Mouse (Mus musculus) ES-E14 (cell line): ENCODE data around the gene Gm17660. TPM values are rescaled to one million over a fixed set of nuclear protein-coding genes. Genes with fewer than 3 reads are reported as not detected.

Experiments
- DNase-seq: peaks from one replicate; pipeline ENCODE4 v3.0.0-alpha.2; 2013; ENCODE audit warnings: low read depth, low spot score
- H3K27ac ChIP-seq: 2 replicates; pipeline ENCODE4 v1.5.1; 2012; ENCODE audit warnings: low read depth, mild to moderate bottlenecking, low read length, moderate library complexity, mixed read lengths; ENCODE audit not compliant: poor library complexity, insufficient read depth, severe bottlenecking
- H3K36me3 ChIP-seq: 2 replicates; pipeline ENCODE4 v1.6.1; 2012; ENCODE audit warnings: mild to moderate bottlenecking, low read length, moderate library complexity, mixed read lengths; ENCODE audit not compliant: control insufficient read depth, poor library complexity, insufficient read depth, severe bottlenecking
- H3K4me1 ChIP-seq, 2 experiments: fragments of 150-350 bp in 1 of 2; sonication (generic) in 1 of 2; 2 replicates each; pipeline ENCODE4 v1.6.1; 2012; ENCODE audit warnings: low read length in 2 of 2, mild to moderate bottlenecking in 1 of 2, mixed read lengths in 1 of 2; ENCODE audit not compliant: control insufficient read depth in 2 of 2, insufficient read depth in 2 of 2, poor library complexity in 1 of 2
- H3K4me3 ChIP-seq, 2 experiments: fragments of 150-350 bp in 1 of 2; sonication (generic) in 1 of 2; 2 replicates each; pipeline ENCODE4 v1.5.1; 2012; ENCODE audit warnings: low read length in 2 of 2, low read depth in 1 of 2, mild to moderate bottlenecking in 1 of 2, mixed read lengths in 1 of 2; ENCODE audit not compliant: insufficient read depth in 1 of 2, poor library complexity in 1 of 2, severe bottlenecking in 1 of 2
- H3K9ac ChIP-seq: 2 replicates; pipeline ENCODE4 v1.6.1; 2012; ENCODE audit warnings: low read depth, mild to moderate bottlenecking, low read length, mixed read lengths; ENCODE audit not compliant: poor library complexity, insufficient read depth, severe bottlenecking
- H3K9me3 ChIP-seq: fragments of 150-350 bp; sonication (generic); 2 replicates; pipeline ENCODE4 v1.6.1; 2012; ENCODE audit warnings: low read depth, mild to moderate bottlenecking, low read length; ENCODE audit not compliant: control insufficient read depth, insufficient read depth
- CHD2 ChIP-seq: IDR thresholded peaks from 2 replicates; pipeline ENCODE4 v1.6.1; 2014; ENCODE audit warnings: mild to moderate bottlenecking, low read depth, low read length, inconsistent platforms
- HCFC1 ChIP-seq: IDR thresholded peaks from 2 replicates; pipeline ENCODE4 v1.6.1; 2012; ENCODE audit warnings: low read length, inconsistent platforms, borderline replicate concordance; ENCODE audit not compliant: insufficient read depth
- MAFK ChIP-seq: IDR thresholded peaks from 2 replicates; pipeline ENCODE4 v1.6.1; 2014; ENCODE audit warnings: mild to moderate bottlenecking, low read depth, low read length, inconsistent platforms; ENCODE audit not compliant: insufficient read depth
- ZC3H11A ChIP-seq: IDR thresholded peaks from 2 replicates; pipeline ENCODE4 v1.6.1; 2012; ENCODE audit warnings: low read depth, mild to moderate bottlenecking, inconsistent platforms, low read length, borderline replicate concordance
- ZNF384 ChIP-seq: IDR thresholded peaks from 2 replicates; pipeline ENCODE4 v1.6.1; 2012; ENCODE audit warnings: low read depth, low read length, inconsistent platforms
- in situ Hi-C, 2 experiments: fragments of 600-800 bp; cut with MboI; formaldehyde crosslinking; loops; one replicate each; pipeline ENCODE4 v1.15.1; 2025; ENCODE audit warnings: low sequenced_read_pairs in 2 of 2, inconsistent platforms in 1 of 2; ENCODE audit not compliant: unreplicated experiment in 2 of 2
- total RNA-seq: library from RNA; depleted of rRNA; stranded (reverse); fragments of 300-350 nt; gene quantifications from 2 replicates; pipeline ENCODE4 v1.2.3, GENCODE M21; 2012

The Gm17660 gene
- total RNA-seq, 1 experiment = not detected

GRCm38 (mm10) chr5:104042906-104043305 is 34.5 kb downstream of the Gm17660 start:
- no peak overlapping the region for H3K4me3 ChIP-seq
- no peaks in the 10 kb centered on the region for H3K9me3 ChIP-seq
- no peak for DNase-seq
- 0 out of 4 replicates have a peak, but pooled peaks cover under 1 to 2% of the 10 kb centered on the region in 2 experiments for H3K4me1 ChIP-seq
- H3K9ac ChIP-seq = no peak overlapping the region
- in situ Hi-C loops = no loop called here
- TF ChIP-seq HCFC1 (no peak), MAFK (no peak), CHD2 (no peak), ZC3H11A (no peak), ZNF384 (no peak)
- H3K27ac ChIP-seq = no peak overlapping the region
- H3K36me3 ChIP-seq = no peaks in the 10 kb centered on the region

GRCm38 (mm10) chr5:104039154-104039932 is 38.1 kb downstream of the Gm17660 start:
- DNase-seq = no peak
- H3K4me3 ChIP-seq = no peak overlapping the region
- no peak overlapping the region for H3K27ac ChIP-seq
- H3K4me1 ChIP-seq = no peaks in the 10 kb centered on the region
- H3K36me3 ChIP-seq = no peaks in the 10 kb centered on the region
- in situ Hi-C loops = no loop called here
- peak; percentile 37; the same call in 1 of the 2 replicates for TF ChIP-seq ZC3H11A
- no peak for TF ChIP-seq HCFC1
- H3K9ac ChIP-seq = no peak overlapping the region
- no peaks in the 10 kb centered on the region for H3K9me3 ChIP-seq

- no peak overlapping the region for H3K4me3 ChIP-seq
- H3K27ac ChIP-seq = no peak overlapping the region
- H3K9ac ChIP-seq = no peak overlapping the region
- in situ Hi-C loops = no loop called here
- TF ChIP-seq ZC3H11A (no peak), ZNF384 (no peak), MAFK (no peak), CHD2 (no peak), HCFC1 (no peak)
- no peaks in the 10 kb centered on the region for H3K9me3 ChIP-seq
- DNase-seq = no peak
- H3K4me1 ChIP-seq = no peaks in the 10 kb centered on the region
- no peaks in the 10 kb centered on the region for H3K36me3 ChIP-seq
Measured at GRCm38 (mm10) chr5:104036686-104037085, 40.7 kb downstream of the Gm17660 start.

- Histone ChIP-seq H3K36me3 (no peaks in the 10 kb centered on the region), H3K27ac (no peak overlapping the region), H3K4me3 (no peak overlapping the region), H3K9ac (no peak overlapping the region), H3K9me3 (no peaks in the 10 kb centered on the region), H3K4me1 (peaks cover under 1 to 1% of the 10 kb centered on the region in 2 experiments; a peak in 2 of 4 replicates)
- no peak for DNase-seq
- no peak for TF ChIP-seq MAFK
- TF ChIP-seq ZC3H11A = no peak
- TF ChIP-seq HCFC1 = no peak
- no peak for TF ChIP-seq CHD2
- in situ Hi-C loops = no loop called here
Measured at GRCm38 (mm10) chr5:104035824-104036223, 41.6 kb downstream of the Gm17660 start.
